Mouse (Mus musculus) limb, embryonic 14.5 days (tissue): ENCODE data around the gene Zkscan4. TPM values are rescaled to one million over a fixed set of nuclear protein-coding genes. Genes with fewer than 3 reads are reported as not detected.

ENCODE experiments used
- ATAC-seq: fragments of 200-750 bp; cut with Nextera tagmentation; 2 replicates; pipeline ENCODE4 v1.8.0; 2017; ENCODE audit warnings: low read depth, moderate number of reproducible peaks, moderate TSS enrichment; ENCODE audit not compliant: low FRiP score
- DNase-seq: peaks from one replicate; pipeline ENCODE4 v3.0.0-alpha.2; 2015; ENCODE audit warnings: low spot score
- H3K27ac ChIP-seq: fragments of 300-500 bp; sonication (generic); replicated peaks from 2 replicates; pipeline ENCODE4 v1.5.1; 2014; ENCODE audit warnings: low read depth, mild to moderate bottlenecking, low read length, moderate library complexity, mixed read lengths
- H3K27me3 ChIP-seq: fragments of 300-500 bp; sonication (generic); 2 replicates; pipeline ENCODE4 v1.6.1; 2014; ENCODE audit warnings: low read length, mixed read lengths; ENCODE audit not compliant: control insufficient read depth, insufficient read depth
- H3K36me3 ChIP-seq: fragments of 300-500 bp; sonication (generic); 2 replicates; pipeline ENCODE4 v1.6.1; 2014; ENCODE audit warnings: mild to moderate bottlenecking, low read length, moderate library complexity, mixed read lengths; ENCODE audit not compliant: control insufficient read depth, insufficient read depth
- H3K4me1 ChIP-seq: fragments of 300-500 bp; sonication (generic); 2 replicates; pipeline ENCODE4 v1.6.1; 2014; ENCODE audit warnings: antibody characterized with exemption, low read length, mixed read lengths; ENCODE audit not compliant: control insufficient read depth, insufficient read depth
- H3K4me2 ChIP-seq: fragments of 300-500 bp; sonication (generic); replicated peaks from 2 replicates; pipeline ENCODE4 v1.6.1; 2014; ENCODE audit warnings: low read depth, mild to moderate bottlenecking, low read length, moderate library complexity; ENCODE audit not compliant: severe bottlenecking
- H3K4me3 ChIP-seq: fragments of 300-500 bp; sonication (generic); replicated peaks from 2 replicates; pipeline ENCODE4 v1.5.1; 2014; ENCODE audit warnings: low read length
- H3K9ac ChIP-seq: fragments of 300-500 bp; sonication (generic); 2 replicates; pipeline ENCODE4 v1.6.1; 2014; ENCODE audit warnings: mild to moderate bottlenecking, low read depth, low read length, moderate library complexity; ENCODE audit not compliant: severe bottlenecking
- H3K9me3 ChIP-seq: fragments of 300-500 bp; sonication (generic); 2 replicates; pipeline ENCODE4 v1.6.1; 2016; ENCODE audit warnings: low read length; ENCODE audit not compliant: control insufficient read depth
- POLR2A ChIP-seq: fragments of 200-500 bp; IDR thresholded peaks from 2 replicates; pipeline ENCODE4 v1.8.0; 2012; ENCODE audit warnings: inconsistent platforms, mild to moderate bottlenecking, moderate library complexity, borderline replicate concordance; ENCODE audit not compliant: insufficient read depth, insufficient read length; ENCODE audit errors: extremely low read depth
- WGBS: fragments of 180-500 bp; shearing (Covaris S2); extraction: QIAGEN DNeasy Blood & Tissue Kit; methylation state at CpG from one replicate; pipeline ENCODE4 v1.1.7; 2014; 5-methylcytosine and 5-hydroxymethylcytosine counted together
- microRNA counts: library from miRNA; unstranded; fragments of <30 nt; microRNA quantifications from one replicate; lab custom pipeline; 2016
- microRNA-seq: library from miRNA; unstranded; fragments of <30 nt; microRNA quantifications from one replicate; pipeline ENCODE4, GENCODE M21; 2016
- polyA plus RNA-seq, 2 experiments: library from polyadenylated mRNA; depleted of rRNA in 1 of 2; stranded (reverse) in 1 of 2; unstranded in 1 of 2; fragments of >200 nt; fragmentation: Nextera tagmentation in 1 of 2; extraction: Ambion mirVana in 1 of 2; gene quantifications; 2 replicates each; pipeline versions ENCODE4 v1.2.1 to v1.2.3; 2012 to 2014

Zkscan4 gene
- polyA plus RNA-seq, 2 experiments: 2.2 to 2.9 TPM

GRCm38 (mm10) chr13:21530781-21531201 lies 52.1 kb downstream of the Zkscan4 start, which contains the start of gene Zkscan8:
TSS of gene Zkscan8 (minus strand) at chr13:21531120.
- H3K36me3 ChIP-seq: peaks cover 8% of the 10 kb centered on the region; the same call in 1 of the 2 replicates
- peak within 1 kb of the TSS; percentile 88 for H3K4me3 ChIP-seq
- ATAC-seq (peak; percentile 98), DNase-seq (peak; percentile 82)
- H3K9me3 ChIP-seq: no peaks in the 10 kb centered on the region
- 0 out of 2 replicates have a peak, but pooled peaks cover 6% of the 10 kb centered on the region for H3K4me1 ChIP-seq
- under 1% methylated on average over 38 of the region's 39 CpGs for WGBS
- no peaks in the 10 kb centered on the region for H3K27me3 ChIP-seq
- 0 out of 2 replicates have a peak, but pooled peaks have one; percentile 63 for TF ChIP-seq POLR2A
- H3K4me2 ChIP-seq: peak within 1 kb of the TSS; percentile 54
- peak within 1 kb of the TSS; percentile 99 for H3K9ac ChIP-seq
- H3K27ac ChIP-seq: peak within 1 kb of the TSS; percentile 97

MicroRNAs encoded within 50 kb of the gene (microRNA counts, 519-probe panel; counts per million panel counts)
- 3,333 counts per million, percentile 65 among the panel's probes with 10 or more counts for microRNA mmu-miR-1896 (lab: Ali Mortazavi, UCI)

Small RNA genes lying within 50 kb of the gene (microRNA-seq; reads per million reads assigned to microRNA genes)
- not detected for gene Mir1896

Other genes with a start within 250 kb of the Zkscan4 start
- gene Gpx5, start 186.2 kb upstream of the Zkscan4 start, polyA plus RNA-seq (2012; rRNA removed): 0.05 and 0.29 TPM in 2 replicates
- not detected in 2 replicates for gene Gpx5, start 186.2 kb upstream of the Zkscan4 start, polyA plus RNA-seq (2014; fragmentation: Nextera tagmentation; extraction: Ambion mirVana)
- gene Gpx6, start 166.8 kb upstream of the Zkscan4 start, polyA plus RNA-seq (2012; rRNA removed): 0.19 and 0.27 TPM in 2 replicates
- 0.35 and 0.63 TPM in 2 replicates for gene Gpx6, start 166.8 kb upstream of the Zkscan4 start, polyA plus RNA-seq (2014; fragmentation: Nextera tagmentation; extraction: Ambion mirVana)
- not detected in 2 replicates for gene Olfr1367, start 132.0 kb upstream of the Zkscan4 start, polyA plus RNA-seq (2012; rRNA removed)
- gene Olfr1367, start 132.0 kb upstream of the Zkscan4 start, polyA plus RNA-seq (2014; fragmentation: Nextera tagmentation; extraction: Ambion mirVana): not detected in 2 replicates
- gene Zscan12, start 116.1 kb upstream of the Zkscan4 start, polyA plus RNA-seq (2012; rRNA removed): 7.0 and 9.7 TPM in 2 replicates
- 11.2 and 11.4 TPM in 2 replicates for gene Zscan12, start 116.1 kb upstream of the Zkscan4 start, polyA plus RNA-seq (2014; fragmentation: Nextera tagmentation; extraction: Ambion mirVana)
- 71.0 and 81.2 TPM in 2 replicates for gene Zkscan3, start 76.2 kb upstream of the Zkscan4 start, polyA plus RNA-seq (2012; rRNA removed)
- gene Zkscan3, start 76.2 kb upstream of the Zkscan4 start, polyA plus RNA-seq (2014; fragmentation: Nextera tagmentation; extraction: Ambion mirVana): 74.6 and 82.0 TPM in 2 replicates
- gene Pgbd1, start 37.8 kb upstream of the Zkscan4 start, polyA plus RNA-seq (2012; rRNA removed): 2.1 and 3.1 TPM in 2 replicates
- gene Pgbd1, start 37.8 kb upstream of the Zkscan4 start, polyA plus RNA-seq (2014; fragmentation: Nextera tagmentation; extraction: Ambion mirVana): 2.4 and 3.1 TPM in 2 replicates
- 44.6 and 52.4 TPM in 2 replicates for gene Zscan26, start 25.2 kb upstream of the Zkscan4 start, polyA plus RNA-seq (2012; rRNA removed)
- 17.7 and 20.5 TPM in 2 replicates for gene Zscan26, start 25.2 kb upstream of the Zkscan4 start, polyA plus RNA-seq (2014; fragmentation: Nextera tagmentation; extraction: Ambion mirVana)
- 0.55 and 0.69 TPM in 2 replicates for gene Nkapl, start 10.4 kb upstream of the Zkscan4 start, polyA plus RNA-seq (2012; rRNA removed)
- gene Nkapl, start 10.4 kb upstream of the Zkscan4 start, polyA plus RNA-seq (2014; fragmentation: Nextera tagmentation; extraction: Ambion mirVana): 2.4 and 2.6 TPM in 2 replicates
- not detected in 2 replicates for gene Gm10065, start 534 bp downstream of the Zkscan4 start, polyA plus RNA-seq (2012; rRNA removed)
- gene Gm10065, start 534 bp downstream of the Zkscan4 start, polyA plus RNA-seq (2014; fragmentation: Nextera tagmentation; extraction: Ambion mirVana): not detected in 2 replicates
- gene AK157302, start 16.3 kb downstream of the Zkscan4 start, polyA plus RNA-seq (2012; rRNA removed): 0.17 and 0.30 TPM in 2 replicates
- gene AK157302, start 16.3 kb downstream of the Zkscan4 start, polyA plus RNA-seq (2014; fragmentation: Nextera tagmentation; extraction: Ambion mirVana): 0.28 and 0.29 TPM in 2 replicates
- 5.1 and 5.9 TPM in 2 replicates for gene Gm11273, start 22.5 kb downstream of the Zkscan4 start, polyA plus RNA-seq (2012; rRNA removed)
- gene Gm11273, start 22.5 kb downstream of the Zkscan4 start, polyA plus RNA-seq (2014; fragmentation: Nextera tagmentation; extraction: Ambion mirVana): 6.1 and 6.8 TPM in 2 replicates
- 12.9 and 16.2 TPM in 2 replicates for gene Zkscan8, start 52.2 kb downstream of the Zkscan4 start, polyA plus RNA-seq (2012; rRNA removed)
- gene Zkscan8, start 52.2 kb downstream of the Zkscan4 start, polyA plus RNA-seq (2014; fragmentation: Nextera tagmentation; extraction: Ambion mirVana): 8.8 and 10.0 TPM in 2 replicates
- gene Olfr1366, start 63.9 kb downstream of the Zkscan4 start, polyA plus RNA-seq (2012; rRNA removed): not detected in 2 replicates
- gene Olfr1366, start 63.9 kb downstream of the Zkscan4 start, polyA plus RNA-seq (2014; fragmentation: Nextera tagmentation; extraction: Ambion mirVana): 0.15 and 0.30 TPM in 2 replicates
- not detected in 2 replicates for gene Olfr1535, start 81.0 kb downstream of the Zkscan4 start, polyA plus RNA-seq (2012; rRNA removed)
- gene Olfr1535, start 81.0 kb downstream of the Zkscan4 start, polyA plus RNA-seq (2014; fragmentation: Nextera tagmentation; extraction: Ambion mirVana): not detected in 2 replicates
- not detected in 2 replicates for gene Olfr1364, start 102.9 kb downstream of the Zkscan4 start, polyA plus RNA-seq (2012; rRNA removed)
- gene Olfr1364, start 102.9 kb downstream of the Zkscan4 start, polyA plus RNA-seq (2014; fragmentation: Nextera tagmentation; extraction: Ambion mirVana): not detected in 2 replicates
- gene Olfr1362, start 135.1 kb downstream of the Zkscan4 start, polyA plus RNA-seq (2012; rRNA removed): not detected in 2 replicates
- not detected in 2 replicates for gene Olfr1362, start 135.1 kb downstream of the Zkscan4 start, polyA plus RNA-seq (2014; fragmentation: Nextera tagmentation; extraction: Ambion mirVana)
- gene Olfr11, start 163.6 kb downstream of the Zkscan4 start, polyA plus RNA-seq (2012; rRNA removed): not detected in 2 replicates
- gene Olfr11, start 163.6 kb downstream of the Zkscan4 start, polyA plus RNA-seq (2014; fragmentation: Nextera tagmentation; extraction: Ambion mirVana): not detected in 2 replicates
- gene Olfr1361, start 184.5 kb downstream of the Zkscan4 start, polyA plus RNA-seq (2012; rRNA removed): not detected in 2 replicates
- gene Olfr1361, start 184.5 kb downstream of the Zkscan4 start, polyA plus RNA-seq (2014; fragmentation: Nextera tagmentation; extraction: Ambion mirVana): not detected in 2 replicates
- not detected in 2 replicates for gene Olfr1360, start 198.5 kb downstream of the Zkscan4 start, polyA plus RNA-seq (2012; rRNA removed)
- not detected in 2 replicates for gene Olfr1360, start 198.5 kb downstream of the Zkscan4 start, polyA plus RNA-seq (2014; fragmentation: Nextera tagmentation; extraction: Ambion mirVana)
- gene Olfr1359, start 219.2 kb downstream of the Zkscan4 start, polyA plus RNA-seq (2012; rRNA removed): not detected in 2 replicates
- not detected in 2 replicates for gene Olfr1359, start 219.2 kb downstream of the Zkscan4 start, polyA plus RNA-seq (2014; fragmentation: Nextera tagmentation; extraction: Ambion mirVana)
- 15.9 and 20.8 TPM in 2 replicates for gene Hist1h2bl, start 237.2 kb downstream of the Zkscan4 start, polyA plus RNA-seq (2012; rRNA removed)
- gene Hist1h2bl, start 237.2 kb downstream of the Zkscan4 start, polyA plus RNA-seq (2014; fragmentation: Nextera tagmentation; extraction: Ambion mirVana): 2.4 and 4.4 TPM in 2 replicates
- gene Hist1h2ai, start 237.5 kb downstream of the Zkscan4 start, polyA plus RNA-seq (2012; rRNA removed): 17.5 and 34.8 TPM in 2 replicates
- gene Hist1h2ai, start 237.5 kb downstream of the Zkscan4 start, polyA plus RNA-seq (2014; fragmentation: Nextera tagmentation; extraction: Ambion mirVana): 30.7 and 38.1 TPM in 2 replicates
- gene Hist1h3h, start 238.8 kb downstream of the Zkscan4 start, polyA plus RNA-seq (2012; rRNA removed): 34.5 and 61.8 TPM in 2 replicates
- gene Hist1h3h, start 238.8 kb downstream of the Zkscan4 start, polyA plus RNA-seq (2014; fragmentation: Nextera tagmentation; extraction: Ambion mirVana): 18.4 and 18.6 TPM in 2 replicates
- 15.1 and 19.3 TPM in 2 replicates for gene Hist1h2bm, start 243.1 kb downstream of the Zkscan4 start, polyA plus RNA-seq (2012; rRNA removed)
- 4.8 and 6.3 TPM in 2 replicates for gene Hist1h2bm, start 243.1 kb downstream of the Zkscan4 start, polyA plus RNA-seq (2014; fragmentation: Nextera tagmentation; extraction: Ambion mirVana)